ENCODE assay signal across 7 mouse cellular contexts in the genomic region with DNA sequence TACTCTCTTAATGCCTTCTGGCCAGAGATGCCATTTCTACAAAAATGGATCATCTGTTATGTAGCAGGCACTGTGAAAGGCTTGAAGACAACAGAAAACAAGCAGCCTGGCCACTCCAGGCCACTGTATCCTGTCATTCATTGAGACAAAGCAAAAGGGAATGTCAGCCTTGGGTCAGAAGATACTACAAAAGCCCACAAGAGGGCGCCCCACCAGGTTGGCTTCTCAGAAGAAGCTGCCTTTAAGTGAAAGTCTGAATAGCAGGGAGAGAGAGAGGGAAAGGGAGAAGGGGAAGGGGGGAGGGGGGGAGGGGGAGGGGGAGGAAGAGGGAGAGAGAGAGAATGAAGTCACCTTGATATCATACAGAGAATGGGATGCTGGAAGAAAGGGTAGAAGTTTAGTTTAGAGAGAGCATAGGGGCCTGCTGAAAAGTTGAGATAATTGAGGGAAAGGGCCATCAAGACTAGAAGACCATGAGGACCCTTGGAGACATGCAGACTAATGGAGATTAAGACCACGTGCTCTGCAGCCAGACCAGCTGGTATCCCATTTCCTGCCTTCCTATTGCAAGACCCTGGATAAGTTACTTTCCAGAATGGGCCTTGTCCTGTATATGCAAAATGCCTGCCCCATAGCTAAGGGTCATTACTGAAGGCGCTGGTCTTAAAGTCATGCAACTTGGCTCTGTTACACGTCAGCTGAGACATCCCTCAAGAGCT. TPM values are rescaled to one million over a fixed set of nuclear protein-coding genes. Genes with fewer than 3 reads are reported as not detected.
A peak's percentile ranks its signal among the peaks of the same experiment; 100 is the strongest.
DNase-seq lines count a peak whose midpoint lies in the region; ATAC-seq and TF ChIP-seq lines count a peak whose summit lies in the region.

No protein-coding gene starts in this region.

- H3K4me1 ChIP-seq in kidney, postnatal 0 days (replicated peaks; ENCODE audit: insufficient read depth, low read length) = no peaks in the 10 kb centered on the region
- peaks cover 12% of the 10 kb centered on the region for H3K4me1 ChIP-seq in E14TG2a.4 (replicated peaks; ENCODE audit: low read depth, low read length)
- H3K4me1 ChIP-seq in limb, embryonic 10.5 days = no peaks in the 10 kb centered on the region

- H3K9me3 ChIP-seq in kidney, postnatal 0 days (replicated peaks; ENCODE audit: low read length) = no peaks in the 10 kb centered on the region
- no peaks in the 10 kb centered on the region for H3K9me3 ChIP-seq in E14TG2a.4 (ENCODE audit: low read length)
- no peaks in the 10 kb centered on the region for H3K9me3 ChIP-seq in limb, embryonic 10.5 days (replicated peaks)

- ATAC-seq in kidney, postnatal 0 days (replicated peaks; ENCODE audit: low FRiP score, low read depth) = no peak

- DNase-seq in kidney, postnatal 0 days (ENCODE audit: low spot score) = no peak
- DNase-seq in kidney, postnatal 14 days = no peak
- DNase-seq in B cell, adult 2 months = peak; percentile 40
- peak; percentile 46 for DNase-seq in limb, embryonic 10.5 days (ENCODE audit: low spot score)
- DNase-seq in gastrocnemius, postnatal 14 days = no peak
- DNase-seq in frontal cortex, postnatal 10 days (ENCODE audit: low spot score in 2 of 2) = no peak

- H3K4me2 ChIP-seq in kidney, postnatal 0 days (ENCODE audit: low read length) = no peak overlapping the region

- H3K27ac ChIP-seq in kidney, postnatal 0 days = no peak overlapping the region
- no peak overlapping the region for H3K27ac ChIP-seq in limb, embryonic 10.5 days

- no peaks in the 10 kb centered on the region for H3K36me3 ChIP-seq in kidney, postnatal 0 days (ENCODE audit: insufficient read depth, low read length)
- H3K36me3 ChIP-seq in E14TG2a.4 (ENCODE audit: insufficient read depth, low read length) = no peaks in the 10 kb centered on the region
- H3K36me3 ChIP-seq in limb, embryonic 10.5 days = no peaks in the 10 kb centered on the region

- WGBS in kidney, postnatal 0 days = 70% methylated on average over 4 of the region's 4 CpGs
- 65% methylated on average over 4 of the region's 4 CpGs for WGBS in limb, embryonic 10.5 days

- peak; percentile 53 for TF ChIP-seq CTCF in kidney, postnatal 0 days (IDR thresholded peaks at IDR 0.05; ENCODE audit: low read depth)
- peak; percentile 54 for TF ChIP-seq CTCF in E14TG2a.4 (conservative IDR thresholded peaks at IDR 0.05; ENCODE audit: low read length)

- H3K9ac ChIP-seq in kidney, postnatal 0 days (ENCODE audit: low read depth, low read length) = no peak overlapping the region

- H3K27me3 ChIP-seq in kidney, postnatal 0 days (ENCODE audit: insufficient read depth, low read length) = no peaks in the 10 kb centered on the region
- H3K27me3 ChIP-seq in E14TG2a.4 (ENCODE audit: insufficient read depth, low read length) = peaks cover 6% of the 10 kb centered on the region; the same call in 1 of the 2 replicates
- H3K27me3 ChIP-seq in limb, embryonic 10.5 days (ENCODE audit: low read depth, poor library complexity, severe bottlenecking) = no peaks in the 10 kb centered on the region

- H3K4me3 ChIP-seq in kidney, postnatal 0 days (replicated peaks; ENCODE audit: low read depth, low read length) = no peak overlapping the region
- no peak overlapping the region for H3K4me3 ChIP-seq in E14TG2a.4 (replicated peaks; ENCODE audit: low read length)
- H3K4me3 ChIP-seq in limb, embryonic 10.5 days = no peak overlapping the region

- intact Hi-C loops in gastrocnemius, postnatal 14 days (cut with DNase I; ENCODE audit: low total_unique reads) = no loop called here

RNA-seq across cellular contexts. Expression of gene Kcnmb1, which starts 18.6 kb away (rescaled TPM):
- 0.54 and 0.89 TPM in 2 replicates for polyA plus RNA-seq in kidney, postnatal 0 days (2015; fragmentation: Nextera tagmentation; extraction: Ambion mirVana)
- 0.10 TPM in 2 replicates for polyA plus RNA-seq in limb, embryonic 10.5 days (2016; fragmentation: Nextera tagmentation; extraction: Ambion mirVana)
- under 1 TPM; 0.13 to 0.29 TPM for total RNA-seq in gastrocnemius, postnatal 14 days (2021)

RNA-seq across cellular contexts. Expression of gene Kcnip1, which starts 48.7 kb away (rescaled TPM):
- 2.0 and 2.7 TPM in 2 replicates for polyA plus RNA-seq in kidney, postnatal 0 days (2015; fragmentation: Nextera tagmentation; extraction: Ambion mirVana)
- 0.74 and 0.94 TPM in 2 replicates for polyA plus RNA-seq in limb, embryonic 10.5 days (2016; fragmentation: Nextera tagmentation; extraction: Ambion mirVana)
- total RNA-seq in gastrocnemius, postnatal 14 days (2021) = under 1 TPM in 1 of 2 experiments, not detected in 1; 0.20 TPM

Comparison
In these comparisons a context has a peak if more than half of its experiments do, and no peak if none do; other contexts are left out.
1. DNase-seq: peak in B cell, adult 2 months (2 of 2) and limb, embryonic 10.5 days (single experiment); none in kidney, postnatal 0 days (single experiment), kidney, postnatal 14 days (single experiment), gastrocnemius, postnatal 14 days (single experiment) and frontal cortex, postnatal 10 days (0 of 2).